Mouse (Mus musculus) brain, adult 2 months (tissue): ENCODE measurements around the gene Gpr21.
A peak's percentile ranks its signal among the peaks of the same experiment; 100 is the strongest.
"Not testable (repeated sequence)": the region's sequence is repeated elsewhere in the genome, so short reads cannot be mapped to it uniquely, and the experiment has no call there.

Experiments
- DNase-seq: peaks from one replicate; pipeline ENCODE4 v3.0.0; 2011; ENCODE audit warnings: low read depth, low spot score

The Gpr21 gene

GRCm38 (mm10) chr2:37516030-37516710, at the start of gene Gpr21:
Gene Gpr21 (plus strand): TSS chr2:37516332.
- peak; percentile 46 for DNase-seq

GRCm38 (mm10) chr2:37479559-37479958, 36.6 kb upstream of the Gpr21 start:
- DNase-seq = no peak

GRCm38 (mm10) chr2:37480039-37480438, 36.1 kb upstream of the Gpr21 start:
- no peak for DNase-seq

GRCm38 (mm10) chr2:37484165-37484564, 32.0 kb upstream of the Gpr21 start:
- DNase-seq = no peak

- peak; percentile 67 for DNase-seq
Observed at GRCm38 (mm10) chr2:37485370-37485769, 30.8 kb upstream of the Gpr21 start.

- no peak for DNase-seq
Observed at GRCm38 (mm10) chr2:37486408-37486807, 29.7 kb upstream of the Gpr21 start.

- DNase-seq = peak; percentile 12
Observed at GRCm38 (mm10) chr2:37488956-37489355, 27.2 kb upstream of the Gpr21 start.

GRCm38 (mm10) chr2:37497321-37497720, 18.8 kb upstream of the Gpr21 start:
- no peak for DNase-seq

- not testable (repeated sequence) for DNase-seq
Observed at GRCm38 (mm10) chr2:37505856-37506255, 10.3 kb upstream of the Gpr21 start.

- no peak for DNase-seq
Observed at GRCm38 (mm10) chr2:37511134-37511901, 4.8 kb upstream of the Gpr21 start.

- DNase-seq = peak; percentile 90
Observed at GRCm38 (mm10) chr2:37516922-37517462, 860 bp downstream of the Gpr21 start.

- DNase-seq = peak; percentile 60
Observed at GRCm38 (mm10) chr2:37518561-37519285, 2.6 kb downstream of the Gpr21 start.

- no peak for DNase-seq
Observed at GRCm38 (mm10) chr2:37519286-37519640, 3.1 kb downstream of the Gpr21 start.

- DNase-seq = no peak
Observed at GRCm38 (mm10) chr2:37527587-37527986, 11.5 kb downstream of the Gpr21 start.

- DNase-seq = no peak
Observed at GRCm38 (mm10) chr2:37529397-37529796, 13.3 kb downstream of the Gpr21 start.

GRCm38 (mm10) chr2:37530766-37531165, 14.6 kb downstream of the Gpr21 start:
- DNase-seq = no peak

GRCm38 (mm10) chr2:37531639-37532038, 15.5 kb downstream of the Gpr21 start:
- no peak for DNase-seq

- DNase-seq = peak; percentile 77
Observed at GRCm38 (mm10) chr2:37549346-37550012, 33.3 kb downstream of the Gpr21 start.

- DNase-seq = peak; percentile 66
Observed at GRCm38 (mm10) chr2:37556366-37556765, 40.2 kb downstream of the Gpr21 start.

GRCm38 (mm10) chr2:37565579-37565978, 49.4 kb downstream of the Gpr21 start:
- no peak for DNase-seq

GRCm38 (mm10) chr2:37566035-37566434, 49.9 kb downstream of the Gpr21 start:
- DNase-seq = no peak

- no peak for DNase-seq
Observed at GRCm38 (mm10) chr2:37569888-37570287, 53.8 kb downstream of the Gpr21 start.
